Mouse (Mus musculus): ENCODE measurements around the gene Nipa2. TPM values are rescaled to one million over a fixed set of nuclear protein-coding genes. Genes with fewer than 3 reads are reported as not detected.
"Not testable (repeated sequence)": the region's sequence is repeated elsewhere in the genome, so short reads cannot be mapped to it uniquely, and the experiment has no call there.

Nipa2 gene
- total RNA-seq, 2 experiments from 2014 or later = 52.9 to 54.2 TPM

GRCm38 (mm10) chr7:55956054-55956453, 6.2 kb downstream of the Nipa2 start:
- DNase-seq (ENCODE audit: low spot score in 2 of 2) = no peak

GRCm38 (mm10) chr7:55938341-55938740, 23.9 kb downstream of the Nipa2 start:
- no peak for DNase-seq (ENCODE audit: low spot score in 2 of 2)

GRCm38 (mm10) chr7:55935025-55935424, 27.3 kb downstream of the Nipa2 start:
- DNase-seq (ENCODE audit: low spot score in 2 of 2) = no peak

- no peak for DNase-seq (ENCODE audit: low spot score in 2 of 2)
Observed at GRCm38 (mm10) chr7:55928649-55929048, 33.6 kb downstream of the Nipa2 start.

- DNase-seq (ENCODE audit: low spot score in 2 of 2) = no peak
Observed at GRCm38 (mm10) chr7:55927262-55927661, 35.0 kb downstream of the Nipa2 start.

- DNase-seq (ENCODE audit: low spot score in 2 of 2) = not testable (repeated sequence)
Observed at GRCm38 (mm10) chr7:55918365-55918764, 43.9 kb downstream of the Nipa2 start.

DNA sequence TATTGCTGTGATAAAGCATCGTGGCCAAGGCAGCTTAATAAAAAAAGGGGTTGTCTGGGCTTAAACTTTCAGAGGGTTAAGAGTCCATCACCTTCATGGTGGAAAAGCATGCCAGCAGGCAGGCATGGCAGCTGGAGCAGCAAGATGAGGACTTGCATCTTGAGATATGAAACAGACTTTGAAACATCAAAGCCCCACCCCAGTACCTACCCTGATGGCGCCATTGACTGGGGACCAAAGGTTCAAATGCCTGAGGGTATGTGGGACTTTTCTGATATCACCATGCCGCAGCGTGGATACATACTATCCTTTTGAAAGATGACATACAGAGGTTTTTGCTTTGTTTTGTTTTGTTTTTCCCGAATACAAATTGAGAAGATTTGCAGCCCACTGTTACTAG, 50.2 kb downstream of the Nipa2 start:
- no peak for DNase-seq (ENCODE audit: low spot score in 2 of 2)

DNA sequence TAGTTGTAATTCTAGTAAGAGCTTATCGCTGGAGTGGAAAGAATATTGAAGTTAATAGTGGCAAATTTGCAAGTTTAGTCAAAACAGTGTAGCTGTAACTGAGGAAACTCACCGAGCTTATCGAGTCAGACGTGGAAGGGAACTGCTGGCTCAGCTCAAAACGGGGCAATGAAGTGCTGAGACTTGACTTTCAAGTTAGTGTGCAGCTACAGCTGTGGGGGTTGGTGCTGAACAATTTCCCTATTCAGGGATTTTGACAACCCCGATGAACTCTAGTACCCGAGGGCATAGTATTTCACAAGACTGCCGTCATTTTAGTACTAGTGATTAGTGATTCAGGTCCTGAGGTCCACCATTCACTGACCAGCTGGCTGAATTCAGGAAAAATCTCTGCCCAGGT, 50.9 kb downstream of the Nipa2 start:
- no peak for DNase-seq (ENCODE audit: low spot score in 2 of 2)

GRCm38 (mm10) chr7:55910356-55910755, 51.9 kb downstream of the Nipa2 start:
- DNase-seq (ENCODE audit: low spot score in 2 of 2) = no peak

- DNase-seq (ENCODE audit: low spot score in 2 of 2) = no peak
Observed at GRCm38 (mm10) chr7:55909519-55909918, 52.8 kb downstream of the Nipa2 start.

DNA sequence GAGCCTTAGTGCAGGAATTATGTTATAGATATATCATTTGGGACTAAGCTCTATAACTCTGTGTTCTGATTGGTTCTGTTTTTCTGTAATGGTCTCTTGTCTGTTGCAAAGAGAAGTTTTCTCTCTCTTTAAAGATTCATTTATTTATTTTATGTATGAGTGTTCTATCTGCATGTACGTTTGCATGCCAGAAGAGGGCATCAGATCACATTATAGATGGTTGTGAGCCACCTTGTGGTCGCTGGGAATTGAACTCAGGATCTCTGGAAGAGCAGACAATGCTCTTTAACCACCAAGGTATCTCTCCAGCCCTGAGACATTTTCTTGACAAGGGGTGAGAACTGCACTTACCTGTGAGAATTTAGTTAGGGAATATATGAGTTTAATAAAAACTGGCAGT, 56.8 kb downstream of the Nipa2 start:
- DNase-seq (ENCODE audit: low spot score in 2 of 2) = no peak

DNA sequence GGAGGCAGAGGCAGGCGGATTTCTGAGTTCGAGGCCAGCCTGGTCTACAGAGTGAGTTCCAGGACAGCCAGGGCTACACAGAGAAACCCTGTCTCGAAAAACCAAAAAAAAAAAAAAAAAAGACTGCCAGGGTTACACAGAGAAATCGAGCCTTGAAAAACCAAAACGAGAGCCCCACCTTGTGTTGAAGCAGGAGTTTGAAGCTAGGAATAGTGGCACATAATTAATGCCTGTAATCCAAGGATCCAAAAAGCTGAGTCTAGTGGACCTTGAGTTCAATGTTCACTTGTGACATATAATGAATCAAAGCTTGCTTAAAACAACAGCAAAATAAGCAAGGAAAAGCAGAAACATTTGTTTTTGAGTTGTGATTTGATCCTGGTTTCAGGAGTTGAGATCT, 58.5 kb downstream of the Nipa2 start:
- DNase-seq (ENCODE audit: low spot score in 2 of 2) = no peak

DNA sequence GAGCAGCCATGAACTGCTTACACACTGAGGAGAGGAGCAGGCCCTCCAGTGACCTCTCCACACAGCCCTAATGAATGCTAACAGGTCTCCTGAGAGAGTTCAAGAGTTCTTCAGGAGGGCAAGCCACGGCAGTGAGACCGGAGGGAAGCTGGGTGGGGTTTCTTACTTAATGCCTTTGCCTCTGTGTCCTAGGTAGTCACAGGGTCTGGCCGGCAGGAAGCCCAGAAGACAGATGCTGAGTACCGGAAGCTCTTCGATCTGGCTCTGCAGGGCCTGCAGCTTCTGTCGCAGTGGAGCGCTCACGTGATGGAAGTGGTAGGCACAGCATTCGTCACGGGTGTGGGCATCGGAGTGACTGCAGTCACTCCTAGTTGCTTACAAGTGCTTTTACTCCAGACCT, 70.5 kb downstream of the Nipa2 start:
- no peak for DNase-seq (ENCODE audit: low spot score in 2 of 2)

GRCm38 (mm10) chr7:55890731-55891130, 71.5 kb downstream of the Nipa2 start:
- no peak for DNase-seq (ENCODE audit: low spot score in 2 of 2)

DNA sequence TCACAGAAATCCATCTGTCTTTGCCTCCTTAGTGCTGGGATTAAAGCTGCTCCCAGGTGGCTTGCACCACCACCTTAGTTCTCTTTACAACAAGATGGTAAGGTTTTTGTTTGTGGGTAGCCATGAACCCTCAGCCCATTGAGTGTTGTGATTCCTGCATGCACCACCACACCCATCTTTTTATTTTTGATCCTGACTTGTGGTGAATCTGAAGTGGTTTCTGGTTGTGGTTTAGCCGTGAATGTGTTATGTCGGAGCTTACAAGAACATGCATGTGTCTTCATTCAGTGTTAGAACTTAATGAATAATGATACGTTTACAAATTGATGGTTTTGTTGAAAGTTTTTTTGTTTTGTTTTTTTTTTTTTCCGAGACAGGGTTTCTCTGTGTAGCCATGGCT, 72.3 kb downstream of the Nipa2 start:
- no peak for DNase-seq (ENCODE audit: low spot score in 2 of 2)

- DNase-seq (ENCODE audit: low spot score in 2 of 2) = no peak
Observed at GRCm38 (mm10) chr7:55888603-55889002, 73.7 kb downstream of the Nipa2 start.

Other genes starting within 250 kb of the Nipa2 start
- gene Siglech, start 194.3 kb downstream of the Nipa2 start, total RNA-seq (2021) = under 1 TPM in 1 of 2 experiments, not detected in 1; 0.28 TPM
- gene Tubgcp5, start 168.3 kb downstream of the Nipa2 start, total RNA-seq (2021) = 10 to 100 TPM; 35.3 to 40.4 TPM
- gene Cyfip1, start 120.7 kb downstream of the Nipa2 start, total RNA-seq (2021) = 10 to 100 TPM; 89.4 to 98.2 TPM
- 1 to 10 TPM; 9.3 to 9.5 TPM for gene Nipa1, start 57.5 kb upstream of the Nipa2 start, total RNA-seq (2021)
- gene Herc2, start 87.7 kb upstream of the Nipa2 start, total RNA-seq (2021) = 10 to 100 TPM; 45.0 to 49.7 TPM

Measured in adrenal gland, postnatal 4 days (tissue).